Mouse (Mus musculus) bone marrow macrophage, adult 2 months (primary cell): ENCODE measurements around the gene 1600002K03Rik.

Source experiments
- CTCF ChIP-seq: IDR thresholded peaks from 2 replicates; pipeline ENCODE4 v1.5.1; 2012; ENCODE audit warnings: low read depth, mild to moderate bottlenecking, low read length, moderate library complexity
- POLR2A ChIP-seq: IDR thresholded peaks from 2 replicates; pipeline ENCODE4 v1.6.1; 2012; ENCODE audit warnings: mild to moderate bottlenecking, low read depth, low read length, borderline replicate concordance

- TF ChIP-seq POLR2A (no peak; the same call in 1 of the 2 replicates), CTCF (peak; percentile 36; the same call in 1 of the 2 replicates)
Measured at GRCm38 (mm10) chr10:80148610-80149290, 24.0 kb upstream of the 1600002K03Rik start.
